Mouse (Mus musculus) hindbrain, embryonic 14.5 days (tissue): ENCODE data around the gene Crtc1. TPM values are rescaled to one million over a fixed set of nuclear protein-coding genes. Genes with fewer than 3 reads are reported as not detected.

Source experiments
- ATAC-seq: fragments of 200-750 bp; cut with Nextera tagmentation; 2 replicates; pipeline ENCODE4 v1.8.0; 2017; ENCODE audit warnings: moderate number of reproducible peaks, mild to moderate bottlenecking, moderate TSS enrichment, moderate library complexity; ENCODE audit not compliant: low FRiP score
- DNase-seq: peaks from one replicate; pipeline ENCODE4 v3.0.0-alpha.2; 2015; ENCODE audit warnings: low spot score
- H3K27ac ChIP-seq: fragments of 300-500 bp; sonication (generic); 2 replicates; pipeline ENCODE4 v1.5.1; 2014; ENCODE audit warnings: mild to moderate bottlenecking, moderate library complexity
- H3K27me3 ChIP-seq: fragments of 300-500 bp; sonication (generic); 2 replicates; pipeline ENCODE4 v1.6.1; 2014; ENCODE audit warnings: mild to moderate bottlenecking, low read length, mixed read lengths; ENCODE audit not compliant: control insufficient read depth, insufficient read depth
- H3K36me3 ChIP-seq: fragments of 300-500 bp; sonication (generic); replicated peaks from 2 replicates; pipeline ENCODE4 v1.6.1; 2014; ENCODE audit not compliant: control insufficient read depth, insufficient read depth
- H3K4me1 ChIP-seq: fragments of 300-500 bp; sonication (generic); replicated peaks from 2 replicates; pipeline ENCODE4 v1.6.1; 2014; ENCODE audit warnings: antibody characterized with exemption, low read length, mixed read lengths; ENCODE audit not compliant: control insufficient read depth, insufficient read depth
- H3K4me2 ChIP-seq: fragments of 300-500 bp; sonication (generic); replicated peaks from 2 replicates; pipeline ENCODE4 v1.6.1; 2014; ENCODE audit warnings: mild to moderate bottlenecking, moderate library complexity
- H3K4me3 ChIP-seq: fragments of 300-500 bp; sonication (generic); replicated peaks from 2 replicates; pipeline ENCODE4 v1.5.1; 2014; ENCODE audit warnings: mild to moderate bottlenecking, low read length
- H3K9ac ChIP-seq: fragments of 300-500 bp; sonication (generic); 2 replicates; pipeline ENCODE4 v1.6.1; 2014
- H3K9me3 ChIP-seq: fragments of 300-500 bp; sonication (generic); 2 replicates; pipeline ENCODE4 v1.6.1; 2016; ENCODE audit warnings: low read length; ENCODE audit not compliant: control insufficient read depth
- WGBS: fragments of 180-500 bp; shearing (Covaris S2); extraction: QIAGEN DNeasy Blood & Tissue Kit; methylation state at CpG from one replicate; pipeline ENCODE4 v1.1.7; 2014; 5-methylcytosine and 5-hydroxymethylcytosine counted together
- polyA plus RNA-seq: library from polyadenylated mRNA; unstranded; fragments of >200 nt; fragmentation: Nextera tagmentation; extraction: Ambion mirVana; gene quantifications from 2 replicates; pipeline ENCODE4 v1.2.1, GENCODE M21; 2014

Gene Crtc1
- polyA plus RNA-seq, 1 experiment from 2014 or later = 53.9 TPM

- Histone ChIP-seq H3K36me3 (peaks cover 10% of the 10 kb centered on the region), H3K4me3 (no peak overlapping the region), H3K27ac (no peak overlapping the region), H3K27me3 (no peaks in the 10 kb centered on the region), H3K9ac (no peak overlapping the region), H3K9me3 (no peaks in the 10 kb centered on the region), H3K4me2 (no peak overlapping the region), H3K4me1 (no peaks in the 10 kb centered on the region)
- 100% methylated on average over 1 of the region's 1 CpGs for WGBS
- DNase-seq (no peak), ATAC-seq (no peak)
Measured at GRCm38 (mm10) chr8:70456996-70457395, 17.6 kb upstream of the Crtc1 start.

- Histone ChIP-seq H3K4me1 (no peaks in the 10 kb centered on the region), H3K4me3 (no peak overlapping the region), H3K4me2 (no peak overlapping the region), H3K36me3 (peaks cover 29% of the 10 kb centered on the region), H3K9ac (no peak overlapping the region), H3K27me3 (no peaks in the 10 kb centered on the region), H3K27ac (no peak overlapping the region), H3K9me3 (no peaks in the 10 kb centered on the region)
- DNase-seq (no peak), ATAC-seq (no peak)
- WGBS = 89% methylated on average over 5 of the region's 5 CpGs
Measured at GRCm38 (mm10) chr8:70453852-70454251, 14.5 kb upstream of the Crtc1 start.

- no peak overlapping the region for H3K9ac ChIP-seq
- H3K4me2 ChIP-seq = no peak overlapping the region
- peaks cover 29% of the 10 kb centered on the region for H3K36me3 ChIP-seq
- no peaks in the 10 kb centered on the region for H3K9me3 ChIP-seq
- H3K27ac ChIP-seq = no peak overlapping the region
- 65% methylated on average over 52 of the region's 52 CpGs for WGBS
- DNase-seq (no peak), ATAC-seq (no peak)
- H3K4me1 ChIP-seq = no peaks in the 10 kb centered on the region
- no peaks in the 10 kb centered on the region for H3K27me3 ChIP-seq
- H3K4me3 ChIP-seq = no peak overlapping the region
Measured at GRCm38 (mm10) chr8:70452196-70452966, 13.0 kb upstream of the Crtc1 start.

GRCm38 (mm10) chr8:70447639-70448420, 8.5 kb upstream of the Crtc1 start:
- 63% methylated on average over 19 of the region's 19 CpGs for WGBS

GRCm38 (mm10) chr8:70445988-70446387, 6.6 kb upstream of the Crtc1 start:
- WGBS = 64% methylated on average over 1 of the region's 1 CpGs
- no peak overlapping the region for H3K9ac ChIP-seq
- no peaks in the 10 kb centered on the region for H3K4me1 ChIP-seq
- H3K4me3 ChIP-seq = no peak overlapping the region
- no peak overlapping the region for H3K27ac ChIP-seq
- ATAC-seq = no peak
- H3K9me3 ChIP-seq = no peaks in the 10 kb centered on the region
- no peaks in the 10 kb centered on the region for H3K27me3 ChIP-seq
- no peak for DNase-seq
- peaks cover 10% of the 10 kb centered on the region for H3K36me3 ChIP-seq
- no peak overlapping the region for H3K4me2 ChIP-seq

More at GRCm38 (mm10) chr8:70447639-70448420, 8.5 kb upstream of the Crtc1 start:
- Histone ChIP-seq H3K9me3 (no peaks in the 10 kb centered on the region), H3K27me3 (no peaks in the 10 kb centered on the region), H3K27ac (no peak overlapping the region), H3K4me1 (no peaks in the 10 kb centered on the region), H3K9ac (no peak overlapping the region), H3K4me3 (no peak overlapping the region), H3K36me3 (peaks cover 28% of the 10 kb centered on the region), H3K4me2 (no peak overlapping the region)
- DNase-seq (peak; percentile 67), ATAC-seq (peak; percentile 74)

- no peaks in the 10 kb centered on the region for H3K36me3 ChIP-seq
- DNase-seq (no peak), ATAC-seq (no peak)
- H3K9me3 ChIP-seq = no peaks in the 10 kb centered on the region
- no peak overlapping the region for H3K27ac ChIP-seq
- no peak overlapping the region for H3K9ac ChIP-seq
- no peaks in the 10 kb centered on the region for H3K27me3 ChIP-seq
- no peak overlapping the region for H3K4me3 ChIP-seq
- H3K4me2 ChIP-seq = no peak overlapping the region
- peaks cover 11% of the 10 kb centered on the region for H3K4me1 ChIP-seq
- 89% methylated on average over 4 of the region's 4 CpGs for WGBS
Measured at GRCm38 (mm10) chr8:70443326-70443725, 3.9 kb upstream of the Crtc1 start.

- Histone ChIP-seq H3K36me3 (no peaks in the 10 kb centered on the region), H3K27me3 (no peaks in the 10 kb centered on the region), H3K4me2 (no peak overlapping the region), H3K9me3 (no peaks in the 10 kb centered on the region), H3K9ac (no peak overlapping the region), H3K4me3 (no peak overlapping the region), H3K27ac (no peak overlapping the region), H3K4me1 (peaks cover 22% of the 10 kb centered on the region)
- no peak for DNase-seq
- no peak for ATAC-seq
- 61% methylated on average over 3 of the region's 3 CpGs for WGBS
Measured at GRCm38 (mm10) chr8:70441565-70441964, 2.2 kb upstream of the Crtc1 start.

- H3K36me3 ChIP-seq = no peaks in the 10 kb centered on the region
- peak overlapping the region; percentile 74 for H3K4me2 ChIP-seq
- no peak for ATAC-seq
- peaks cover 22% of the 10 kb centered on the region for H3K4me1 ChIP-seq
- H3K27ac ChIP-seq = no peak overlapping the region
- 53% methylated on average over 3 of the region's 3 CpGs for WGBS
- no peaks in the 10 kb centered on the region for H3K27me3 ChIP-seq
- DNase-seq = no peak
- peak overlapping the region; percentile 66; the same call in 1 of the 2 replicates for H3K9ac ChIP-seq
- no peaks in the 10 kb centered on the region for H3K9me3 ChIP-seq
- peak overlapping the region; percentile 50; the same call in 1 of the 2 replicates for H3K4me3 ChIP-seq
Measured at GRCm38 (mm10) chr8:70440246-70440645, 867 bp upstream of the Crtc1 start.

GRCm38 (mm10) chr8:70439848-70440179, 435 bp upstream of the Crtc1 start:
- H3K27me3 ChIP-seq = no peaks in the 10 kb centered on the region
- no peak; the same call in 1 of the 2 replicates for ATAC-seq
- no peaks in the 10 kb centered on the region for H3K36me3 ChIP-seq
- H3K9ac ChIP-seq = peak overlapping the region; percentile 66
- no peak for DNase-seq
- no peaks in the 10 kb centered on the region for H3K9me3 ChIP-seq
- peak overlapping the region; percentile 74 for H3K4me2 ChIP-seq
- H3K4me1 ChIP-seq = peaks cover 22% of the 10 kb centered on the region
- 9% methylated on average over 7 of the region's 7 CpGs for WGBS
- peak overlapping the region; percentile 50 for H3K4me3 ChIP-seq
- peak overlapping the region; percentile 83 for H3K27ac ChIP-seq
